Mouse (Mus musculus): ENCODE measurements at regions not wholly inside any gene's neighbourhood (a gene's known extent, or its start where the extent isn't known, plus 50 kb on each side); places are given as distances from the start of the nearest gene placed in this dataset.
"Not testable (repeated sequence)": the region's sequence is repeated elsewhere in the genome, so short reads cannot be mapped to it uniquely, and the experiment has no call there.

- ATAC-seq (ENCODE audit: poor library complexity, severe bottlenecking), result peak; percentile 91
Observed at GRCm38 (mm10) chr6:6496789-6497188, 81.7 kb downstream of the Sem1 start.

- ATAC-seq (ENCODE audit: poor library complexity, severe bottlenecking), result peak; percentile 91
Observed at GRCm38 (mm10) chr6:6496336-6496735, 82.1 kb downstream of the Sem1 start.

- no peak for ATAC-seq (ENCODE audit: poor library complexity, severe bottlenecking)
Observed at GRCm38 (mm10) chr6:6488191-6488590, 90.3 kb downstream of the Sem1 start.

GRCm38 (mm10) chr6:6481596-6481995, 96.9 kb downstream of the Sem1 start:
- ATAC-seq (ENCODE audit: poor library complexity, severe bottlenecking), result not testable (repeated sequence)

GRCm38 (mm10) chr6:6470397-6470796, 108.1 kb downstream of the Sem1 start:
- ATAC-seq (ENCODE audit: poor library complexity, severe bottlenecking), result no peak

- no peak for ATAC-seq (ENCODE audit: poor library complexity, severe bottlenecking)
Observed at GRCm38 (mm10) chr6:6467526-6467925, 110.9 kb downstream of the Sem1 start.

- no peak for ATAC-seq (ENCODE audit: poor library complexity, severe bottlenecking)
Observed at GRCm38 (mm10) chr6:6466231-6466630, 112.2 kb downstream of the Sem1 start.

GRCm38 (mm10) chr6:6463807-6464470, 114.5 kb downstream of the Sem1 start:
- no peak for ATAC-seq (ENCODE audit: poor library complexity, severe bottlenecking)

GRCm38 (mm10) chr6:6459918-6460239, 118.6 kb downstream of the Sem1 start:
- ATAC-seq (ENCODE audit: poor library complexity, severe bottlenecking), result no peak

- no peak for ATAC-seq (ENCODE audit: poor library complexity, severe bottlenecking)
Observed at GRCm38 (mm10) chr6:6459006-6459917, 119.2 kb downstream of the Sem1 start.

GRCm38 (mm10) chr6:6457726-6458125, 120.7 kb downstream of the Sem1 start:
- ATAC-seq (ENCODE audit: poor library complexity, severe bottlenecking), result no peak

GRCm38 (mm10) chr6:6457001-6457400, 121.5 kb downstream of the Sem1 start:
- no peak for ATAC-seq (ENCODE audit: poor library complexity, severe bottlenecking)

- ATAC-seq (ENCODE audit: poor library complexity, severe bottlenecking), result no peak
Observed at GRCm38 (mm10) chr6:6455566-6455965, 122.9 kb downstream of the Sem1 start.

- ATAC-seq (ENCODE audit: poor library complexity, severe bottlenecking), result no peak
Observed at GRCm38 (mm10) chr6:6454396-6454795, 124.1 kb downstream of the Sem1 start.

GRCm38 (mm10) chr6:6434855-6435254, 143.6 kb downstream of the Sem1 start:
- ATAC-seq (ENCODE audit: poor library complexity, severe bottlenecking), result no peak

GRCm38 (mm10) chr6:6434261-6434802, 144.1 kb downstream of the Sem1 start:
- no peak for ATAC-seq (ENCODE audit: poor library complexity, severe bottlenecking)

GRCm38 (mm10) chr6:6433179-6433578, 145.3 kb downstream of the Sem1 start:
- ATAC-seq (ENCODE audit: poor library complexity, severe bottlenecking), result no peak

GRCm38 (mm10) chr6:6414654-6415610, 163.5 kb downstream of the Sem1 start:
- no peak for ATAC-seq (ENCODE audit: poor library complexity, severe bottlenecking)

- no peak for ATAC-seq (ENCODE audit: poor library complexity, severe bottlenecking)
Observed at GRCm38 (mm10) chr6:6397997-6398396, 180.5 kb downstream of the Sem1 start.

- no peak for ATAC-seq (ENCODE audit: poor library complexity, severe bottlenecking)
Observed at GRCm38 (mm10) chr6:6389454-6390445, 172.8 kb upstream of the Slc25a13 start.
